Mouse (Mus musculus): ENCODE measurements around the gene Mknk2.

DNA sequence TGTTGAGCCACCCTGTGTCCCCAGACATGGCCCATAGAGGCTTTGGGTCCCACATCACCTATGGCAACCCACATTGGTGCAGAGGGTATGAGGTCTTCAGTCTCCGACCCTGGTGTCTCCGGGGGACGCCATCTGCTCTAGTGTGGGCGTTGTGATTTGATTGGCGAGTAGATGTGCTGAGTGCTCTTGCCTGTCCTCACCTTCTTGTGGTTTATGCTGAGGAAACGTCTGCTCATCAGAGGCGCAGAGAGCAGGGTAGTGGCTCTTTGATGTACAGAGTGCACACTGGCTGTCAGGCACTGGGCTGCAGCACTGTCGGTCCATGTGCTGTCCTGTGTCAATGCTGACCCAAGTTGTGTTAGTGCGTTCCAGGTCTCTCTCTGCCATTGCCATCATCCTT is 49.0 kb downstream of the Mknk2 start:
- TF ChIP-seq MAX (IDR thresholded peaks at IDR 0.05) (no peak), CTCF (IDR thresholded peaks at IDR 0.05; ENCODE audit: control insufficient read depth, insufficient read depth, insufficient read length) (no peak)
